Mouse (Mus musculus) C2C12 (cell line): Measurements from ENCODE around the gene Il6ra. TPM values are rescaled to one million over a fixed set of nuclear protein-coding genes. Genes with fewer than 3 reads are reported as not detected.

Experiments used
- H3K27me3 ChIP-seq: one replicate; pipeline ENCODE4 v1.6.1; 2011; ENCODE audit not compliant: control insufficient read depth, insufficient read depth, insufficient read length
- H3K36me3 ChIP-seq: one replicate; pipeline ENCODE4 v1.6.1; 2011; ENCODE audit not compliant: control insufficient read depth, insufficient read depth
- H3K4me3 ChIP-seq: one replicate; pipeline ENCODE4 v1.5.1; 2011; ENCODE audit warnings: mild to moderate bottlenecking, control low read depth; ENCODE audit not compliant: poor library complexity, insufficient read depth, severe bottlenecking
- H3K79me2 ChIP-seq: one replicate; pipeline ENCODE4 v1.6.1; 2011; ENCODE audit not compliant: control insufficient read depth, insufficient read depth
- H3K79me3 ChIP-seq: one replicate; pipeline ENCODE4 v1.6.1; 2011; ENCODE audit warnings: low read depth, control low read depth
- H3ac ChIP-seq: one replicate; pipeline ENCODE3; 2011; ENCODE audit warnings: low read depth; ENCODE audit not compliant: control insufficient read depth, insufficient read length
- CEBPB ChIP-seq: IDR thresholded peaks from one replicate; pipeline ENCODE4 v1.6.1; 2011; ENCODE audit warnings: low read depth, mild to moderate bottlenecking, control low read depth, moderate library complexity
- CTCF ChIP-seq: IDR thresholded peaks from one replicate; pipeline ENCODE4 v1.5.1; 2011; ENCODE audit not compliant: control insufficient read depth, insufficient read depth, insufficient read length
- FOSL1 ChIP-seq: IDR thresholded peaks from one replicate; pipeline ENCODE4 v1.8.0; 2011; ENCODE audit warnings: mild to moderate bottlenecking, low read length; ENCODE audit not compliant: poor library complexity, insufficient read depth, severe bottlenecking
- MAX ChIP-seq: IDR thresholded peaks from one replicate; pipeline ENCODE4 v1.6.1; 2011; ENCODE audit warnings: mild to moderate bottlenecking, control low read depth
- MYOD1 ChIP-seq: IDR thresholded peaks from one replicate; pipeline ENCODE4 v1.6.1; 2011; ENCODE audit warnings: low read depth; ENCODE audit not compliant: control insufficient read depth, insufficient read length
- MYOG ChIP-seq: IDR thresholded peaks from one replicate; pipeline ENCODE4 v1.6.1; 2011; ENCODE audit not compliant: control insufficient read depth, insufficient read length; ENCODE audit errors: extremely low read depth
- USF1 ChIP-seq: IDR thresholded peaks from one replicate; pipeline ENCODE4 v1.6.1; 2011; ENCODE audit warnings: low read depth, mild to moderate bottlenecking, control low read depth, moderate library complexity
- long read RNA-seq, 2 experiments: library from polyadenylated mRNA; unstranded; transcript quantifications; one replicate each; pipeline ENCODE4 v2.0.0; 2019 to 2020
- polyA plus RNA-seq: library from polyadenylated mRNA; unstranded; fragments of >200 nt; fragmentation: generic; extraction: Trizol; gene quantifications from one replicate; pipeline ENCODE4 v1.2.1, GENCODE M21; 2012; ENCODE audit warnings: missing spikeins

The Il6ra gene
- polyA plus RNA-seq = 1.2 TPM
- long read RNA-seq, experiment 1, full-length matches to known transcripts = 4 of 6 reads
- long read RNA-seq, experiment 1, partial matches to known transcripts = 1 of 6 reads
- long read RNA-seq, experiment 1, other reads (novel, unspliced or antisense) = 1 of 6 reads
- long read RNA-seq, experiment 2, full-length matches to known transcripts = 27 of 31 reads
- long read RNA-seq, experiment 2, partial matches to known transcripts = 1 of 31 reads
- long read RNA-seq, experiment 2, other reads (novel, unspliced or antisense) = 3 of 31 reads

DNA sequence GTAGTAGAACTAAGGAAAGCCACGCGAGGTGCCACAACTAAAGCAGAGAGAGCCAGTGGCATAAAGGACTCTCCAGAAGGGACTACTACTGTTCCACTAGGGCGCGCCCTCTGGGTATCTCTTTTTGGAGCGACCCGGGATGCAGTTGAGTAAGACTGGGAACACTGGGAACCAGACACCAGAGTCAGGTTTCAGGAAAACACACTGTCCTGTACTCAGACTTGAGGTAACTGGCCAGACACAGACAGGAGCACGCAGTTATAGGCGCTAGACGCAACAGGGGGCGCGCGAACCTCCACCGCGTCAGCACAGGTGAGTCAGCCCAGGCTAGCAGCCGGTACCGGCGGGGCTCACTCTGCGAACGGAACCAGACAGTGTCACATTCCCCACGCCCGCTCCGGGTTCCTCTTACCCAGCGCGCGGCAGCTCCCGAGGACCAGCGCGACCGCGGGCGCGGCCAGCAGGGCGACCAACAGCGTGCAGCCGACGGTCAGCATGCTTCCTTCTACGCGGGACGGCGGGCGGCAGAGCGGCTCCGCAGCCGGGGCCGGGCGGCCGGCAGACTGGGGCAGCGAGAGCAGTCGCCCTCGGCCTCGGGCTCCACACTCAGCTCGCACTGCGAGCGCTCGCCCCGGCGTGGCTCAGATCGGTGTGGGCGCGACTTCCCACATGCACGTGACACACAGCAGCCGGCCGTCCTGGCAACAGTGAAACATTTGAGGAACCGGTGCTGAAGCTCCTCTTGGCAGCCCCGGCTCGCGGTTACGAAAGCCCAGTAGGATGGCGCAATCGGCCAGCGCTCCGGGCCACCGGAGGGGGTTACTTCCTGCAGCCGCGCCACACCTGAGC is at the start of gene Il6ra:
TSS of gene Il6ra (minus strand) at position 654 of the 849 bp plus-strand sequence.
- Histone ChIP-seq H3ac (peak within 1 kb of the TSS; percentile 72), H3K36me3 (no peaks in the 10 kb centered on the region), H3K27me3 (no peaks in the 10 kb centered on the region), H3K4me3 (peak within 1 kb of the TSS; percentile 34), H3K79me2 (peaks cover 21% of the 10 kb centered on the region), H3K79me3 (no peaks in the 10 kb centered on the region)
- TF ChIP-seq USF1 = peak; percentile 76
- no peak for TF ChIP-seq FOSL1
- no peak for TF ChIP-seq MYOD1
- TF ChIP-seq MYOG = no peak
- TF ChIP-seq MAX = peak; percentile 25
- TF ChIP-seq CTCF = peak; percentile 4
- peak; percentile 88 for TF ChIP-seq CEBPB

- Histone ChIP-seq H3K4me3 (peak overlapping the region; percentile 73), H3K79me3 (peaks cover 18% of the 10 kb centered on the region), H3K79me2 (peaks cover 66% of the 10 kb centered on the region), H3K36me3 (peaks cover 21% of the 10 kb centered on the region), H3K27me3 (no peaks in the 10 kb centered on the region), H3ac (peak overlapping the region; percentile 94)
- TF ChIP-seq MYOD1 = no peak
- no peak for TF ChIP-seq FOSL1
- TF ChIP-seq CEBPB = no peak
- TF ChIP-seq CTCF = no peak
- no peak for TF ChIP-seq USF1
Measured at GRCm38 (mm10) chr3:89962059-89962750, 49.2 kb upstream of the Il6ra start.

DNA sequence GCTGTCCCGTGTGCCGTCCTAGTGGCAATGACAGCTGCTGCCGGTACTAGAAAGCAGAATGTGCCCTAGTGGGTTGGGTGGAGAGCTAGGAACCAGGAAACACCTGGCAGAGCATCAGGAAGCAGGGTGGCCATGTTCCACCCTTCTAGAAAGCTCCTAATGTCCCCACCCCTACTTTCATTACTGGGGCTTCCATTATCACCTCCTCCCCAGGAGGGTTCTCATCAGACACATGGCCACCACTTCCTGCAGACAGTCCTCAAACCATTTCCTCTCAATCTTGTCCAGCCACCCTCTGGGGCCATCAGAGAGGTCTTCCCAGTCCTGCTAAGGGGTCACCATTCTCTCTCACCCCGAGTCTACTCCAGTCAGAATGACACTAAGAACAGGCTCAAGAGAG is 48.4 kb upstream of the Il6ra start:
- H3ac ChIP-seq = peak overlapping the region; percentile 65
- peak overlapping the region; percentile 73 for H3K4me3 ChIP-seq
- H3K27me3 ChIP-seq = no peaks in the 10 kb centered on the region
- H3K36me3 ChIP-seq = peaks cover 26% of the 10 kb centered on the region
- H3K79me3 ChIP-seq = peaks cover 18% of the 10 kb centered on the region
- TF ChIP-seq MYOD1 (no peak), CEBPB (no peak), USF1 (no peak), MAX (no peak), FOSL1 (no peak), MYOG (no peak), CTCF (no peak)
- peaks cover 66% of the 10 kb centered on the region for H3K79me2 ChIP-seq

DNA sequence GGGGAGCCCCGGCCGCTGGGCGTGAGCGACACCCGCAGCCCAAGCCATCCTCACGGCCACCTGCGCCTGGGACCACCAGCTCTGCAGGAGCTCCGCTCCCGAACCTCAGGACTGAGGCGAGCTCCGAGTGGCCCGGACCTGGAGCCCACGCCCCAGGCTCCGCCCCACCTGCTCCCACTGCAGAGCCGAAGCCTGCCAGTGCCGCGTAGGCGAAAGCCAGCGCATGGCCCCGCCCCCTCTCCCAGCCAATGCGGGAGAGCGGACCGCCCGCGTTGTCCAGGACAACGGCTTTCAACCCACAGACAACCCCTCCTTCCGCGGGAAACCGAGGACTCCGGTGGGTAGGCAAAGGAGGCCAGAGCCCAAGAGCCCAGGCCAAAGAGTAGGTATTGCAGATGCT is 47.5 kb upstream of the Il6ra start:
- Histone ChIP-seq H3K27me3 (no peaks in the 10 kb centered on the region), H3K79me2 (peaks cover 66% of the 10 kb centered on the region), H3K79me3 (peaks cover 18% of the 10 kb centered on the region), H3K4me3 (peak overlapping the region; percentile 31), H3ac (peak overlapping the region; percentile 88), H3K36me3 (peaks cover 36% of the 10 kb centered on the region)
- TF ChIP-seq MYOG = no peak
- TF ChIP-seq MAX = peak; percentile 15

- TF ChIP-seq USF1 = peak; percentile 25
- no peak for TF ChIP-seq FOSL1
- peaks cover 42% of the 10 kb centered on the region for H3K36me3 ChIP-seq
Measured at GRCm38 (mm10) chr3:89959435-89959834, 46.4 kb upstream of the Il6ra start.

More at GRCm38 (mm10) chr3:89959435-89959834, 46.4 kb upstream of the Il6ra start:
- Histone ChIP-seq H3K4me3 (no peak overlapping the region), H3K27me3 (no peaks in the 10 kb centered on the region), H3K79me2 (peaks cover 57% of the 10 kb centered on the region), H3K79me3 (peaks cover 18% of the 10 kb centered on the region), H3ac (no peak overlapping the region)
